Mouse (Mus musculus) intestine, embryonic 15.5 days (tissue): ENCODE data around the gene Gpr22. TPM values are rescaled to one million over a fixed set of nuclear protein-coding genes. Genes with fewer than 3 reads are reported as not detected.

Experiments used
- ATAC-seq: fragments of 200-750 bp; cut with Nextera tagmentation; 2 replicates; pipeline ENCODE4 v1.8.0; 2017; ENCODE audit warnings: moderate TSS enrichment, moderate library complexity
- H3K27ac ChIP-seq: fragments of 300-500 bp; sonication (generic); 2 replicates; pipeline ENCODE4 v1.5.1; 2015; ENCODE audit warnings: mild to moderate bottlenecking, inconsistent platforms
- H3K27me3 ChIP-seq: fragments of 300-500 bp; sonication (generic); replicated peaks from 2 replicates; pipeline ENCODE4 v1.6.1; 2015; ENCODE audit warnings: inconsistent platforms
- H3K36me3 ChIP-seq: fragments of 300-500 bp; sonication (generic); 2 replicates; pipeline ENCODE4 v1.6.1; 2015; ENCODE audit warnings: inconsistent platforms
- H3K4me1 ChIP-seq: fragments of 300-500 bp; sonication (generic); replicated peaks from 2 replicates; pipeline ENCODE4 v1.6.1; 2015; ENCODE audit warnings: inconsistent platforms
- H3K4me2 ChIP-seq: fragments of 300-500 bp; sonication (generic); replicated peaks from 2 replicates; pipeline ENCODE4 v1.6.1; 2015; ENCODE audit warnings: mild to moderate bottlenecking, inconsistent platforms
- H3K4me3 ChIP-seq: fragments of 300-500 bp; sonication (generic); replicated peaks from 2 replicates; pipeline ENCODE4 v1.5.1; 2015; ENCODE audit warnings: inconsistent platforms
- H3K9ac ChIP-seq: fragments of 300-500 bp; sonication (generic); 2 replicates; pipeline ENCODE4 v1.6.1; 2015; ENCODE audit warnings: inconsistent platforms
- H3K9me3 ChIP-seq: fragments of 300-500 bp; sonication (generic); 2 replicates; pipeline ENCODE4 v1.6.1; 2016; ENCODE audit warnings: inconsistent platforms
- WGBS: fragments of 180-500 bp; shearing (Covaris S2); methylation state at CpG from one replicate; pipeline ENCODE4 v1.1.7; 2015; 5-methylcytosine and 5-hydroxymethylcytosine counted together
- polyA plus RNA-seq: library from polyadenylated mRNA; unstranded; fragments of >200 nt; fragmentation: Nextera tagmentation; extraction: Ambion mirVana; gene quantifications from 2 replicates; pipeline ENCODE4 v1.2.1, GENCODE M21; 2015

The Gpr22 gene
- polyA plus RNA-seq, 1 experiment from 2014 or later = 5.1 TPM

- Histone ChIP-seq H3K4me1 (no peaks in the 10 kb centered on the region), H3K27me3 (no peaks in the 10 kb centered on the region), H3K4me3 (no peak overlapping the region), H3K36me3 (no peaks in the 10 kb centered on the region), H3K27ac (no peak overlapping the region), H3K9ac (no peak overlapping the region), H3K4me2 (no peak overlapping the region), H3K9me3 (no peaks in the 10 kb centered on the region)
- WGBS = 47% methylated on average over 4 of the region's 4 CpGs
- ATAC-seq = no peak
Observed at GRCm38 (mm10) chr12:31712727-31713126, 1.0 kb downstream of the Gpr22 start.

- no peak overlapping the region for H3K9ac ChIP-seq
- ATAC-seq = no peak
- no peaks in the 10 kb centered on the region for H3K4me1 ChIP-seq
- H3K27me3 ChIP-seq = no peaks in the 10 kb centered on the region
- no peaks in the 10 kb centered on the region for H3K9me3 ChIP-seq
- H3K4me2 ChIP-seq = no peak overlapping the region
- WGBS = 49% methylated on average over 5 of the region's 5 CpGs
- H3K36me3 ChIP-seq = no peaks in the 10 kb centered on the region
- no peak overlapping the region for H3K4me3 ChIP-seq
- no peak overlapping the region for H3K27ac ChIP-seq
Observed at GRCm38 (mm10) chr12:31712233-31712632, 1.5 kb downstream of the Gpr22 start.

- Histone ChIP-seq H3K27me3 (no peaks in the 10 kb centered on the region), H3K9ac (no peak overlapping the region), H3K27ac (no peak overlapping the region), H3K36me3 (no peaks in the 10 kb centered on the region), H3K4me1 (no peaks in the 10 kb centered on the region), H3K4me2 (no peak overlapping the region), H3K4me3 (no peak overlapping the region), H3K9me3 (no peaks in the 10 kb centered on the region)
- WGBS = 92% methylated on average over 6 of the region's 6 CpGs
- ATAC-seq = no peak
Observed at GRCm38 (mm10) chr12:31709665-31710064, 4.1 kb downstream of the Gpr22 start.

GRCm38 (mm10) chr12:31707531-31707930 lies 6.2 kb downstream of the Gpr22 start:
- no peak overlapping the region for H3K9ac ChIP-seq
- H3K27ac ChIP-seq = no peak overlapping the region
- ATAC-seq = no peak
- H3K36me3 ChIP-seq = no peaks in the 10 kb centered on the region
- H3K9me3 ChIP-seq = no peaks in the 10 kb centered on the region
- no peaks in the 10 kb centered on the region for H3K4me1 ChIP-seq
- H3K4me3 ChIP-seq = no peak overlapping the region
- no peak overlapping the region for H3K4me2 ChIP-seq
- 43% methylated on average over 1 of the region's 1 CpGs for WGBS
- H3K27me3 ChIP-seq = no peaks in the 10 kb centered on the region

GRCm38 (mm10) chr12:31706168-31706567 lies 7.6 kb downstream of the Gpr22 start:
- no peaks in the 10 kb centered on the region for H3K27me3 ChIP-seq
- H3K4me1 ChIP-seq = no peaks in the 10 kb centered on the region
- no peaks in the 10 kb centered on the region for H3K36me3 ChIP-seq
- no peak overlapping the region for H3K9ac ChIP-seq
- WGBS = 46% methylated on average over 2 of the region's 2 CpGs
- no peaks in the 10 kb centered on the region for H3K9me3 ChIP-seq
- H3K4me3 ChIP-seq = no peak overlapping the region
- no peak overlapping the region for H3K4me2 ChIP-seq
- H3K27ac ChIP-seq = no peak overlapping the region
- no peak for ATAC-seq

GRCm38 (mm10) chr12:31703904-31704303 lies 9.8 kb downstream of the Gpr22 start:
- Histone ChIP-seq H3K9ac (no peak overlapping the region), H3K4me2 (no peak overlapping the region), H3K4me3 (no peak overlapping the region), H3K27ac (no peak overlapping the region), H3K4me1 (no peaks in the 10 kb centered on the region), H3K9me3 (no peaks in the 10 kb centered on the region), H3K36me3 (no peaks in the 10 kb centered on the region), H3K27me3 (no peaks in the 10 kb centered on the region)
- no peak for ATAC-seq
- 79% methylated on average over 6 of the region's 6 CpGs for WGBS

GRCm38 (mm10) chr12:31701411-31701810 lies 12.3 kb downstream of the Gpr22 start:
- Histone ChIP-seq H3K9ac (no peak overlapping the region), H3K4me1 (no peaks in the 10 kb centered on the region), H3K27ac (no peak overlapping the region), H3K9me3 (no peaks in the 10 kb centered on the region), H3K36me3 (no peaks in the 10 kb centered on the region), H3K27me3 (no peaks in the 10 kb centered on the region), H3K4me3 (no peak overlapping the region), H3K4me2 (no peak overlapping the region)
- WGBS = 56% methylated on average over 5 of the region's 5 CpGs
- ATAC-seq = no peak

GRCm38 (mm10) chr12:31700623-31701347 lies 13.0 kb downstream of the Gpr22 start:
- Histone ChIP-seq H3K27ac (no peak overlapping the region), H3K4me2 (no peak overlapping the region), H3K9me3 (no peaks in the 10 kb centered on the region), H3K36me3 (no peaks in the 10 kb centered on the region), H3K4me1 (no peaks in the 10 kb centered on the region), H3K27me3 (no peaks in the 10 kb centered on the region), H3K4me3 (no peak overlapping the region), H3K9ac (no peak overlapping the region)
- no peak for ATAC-seq
- 51% methylated on average over 5 of the region's 5 CpGs for WGBS

- no peak for ATAC-seq
- 77% methylated on average over 1 of the region's 1 CpGs for WGBS
Observed at GRCm38 (mm10) chr12:31693278-31693677, 20.5 kb downstream of the Gpr22 start.

GRCm38 (mm10) chr12:31686679-31687078 lies 27.1 kb downstream of the Gpr22 start:
- Histone ChIP-seq H3K27me3 (no peaks in the 10 kb centered on the region), H3K4me1 (no peaks in the 10 kb centered on the region), H3K4me2 (no peak overlapping the region), H3K27ac (no peak overlapping the region), H3K9me3 (no peaks in the 10 kb centered on the region), H3K9ac (no peak overlapping the region), H3K36me3 (no peaks in the 10 kb centered on the region), H3K4me3 (no peak overlapping the region)
- 90% methylated on average over 3 of the region's 3 CpGs for WGBS
- ATAC-seq = no peak

More at GRCm38 (mm10) chr12:31693278-31693677, 20.5 kb downstream of the Gpr22 start:
- Histone ChIP-seq H3K9me3 (no peaks in the 10 kb centered on the region), H3K27me3 (no peaks in the 10 kb centered on the region), H3K9ac (no peak overlapping the region), H3K4me3 (no peak overlapping the region), H3K4me1 (no peaks in the 10 kb centered on the region), H3K36me3 (no peaks in the 10 kb centered on the region), H3K4me2 (no peak overlapping the region), H3K27ac (no peak overlapping the region)

- Histone ChIP-seq H3K4me3 (no peak overlapping the region), H3K4me2 (no peak overlapping the region), H3K27ac (no peak overlapping the region), H3K9ac (no peak overlapping the region), H3K4me1 (no peaks in the 10 kb centered on the region), H3K9me3 (no peaks in the 10 kb centered on the region), H3K36me3 (peaks cover 8% of the 10 kb centered on the region), H3K27me3 (no peaks in the 10 kb centered on the region)
- ATAC-seq = no peak
- WGBS = 65% methylated on average over 3 of the region's 3 CpGs
Observed at GRCm38 (mm10) chr12:31667187-31667586, 46.6 kb downstream of the Gpr22 start.

- peaks cover 8% of the 10 kb centered on the region for H3K36me3 ChIP-seq
- no peaks in the 10 kb centered on the region for H3K9me3 ChIP-seq
- ATAC-seq = no peak
- no peaks in the 10 kb centered on the region for H3K4me1 ChIP-seq
- no peaks in the 10 kb centered on the region for H3K27me3 ChIP-seq
- no peak overlapping the region for H3K4me2 ChIP-seq
- WGBS = 78% methylated on average over 6 of the region's 6 CpGs
- H3K9ac ChIP-seq = no peak overlapping the region
- H3K27ac ChIP-seq = no peak overlapping the region
- no peak overlapping the region for H3K4me3 ChIP-seq
Observed at GRCm38 (mm10) chr12:31665999-31666398, 47.7 kb downstream of the Gpr22 start.
